Mouse (Mus musculus): ENCODE data around the gene 2810459M11Rik. TPM values are rescaled to one million over a fixed set of nuclear protein-coding genes. Genes with fewer than 3 reads are reported as not detected.

Gene 2810459M11Rik
- polyA plus RNA-seq (2014; fragmentation: Illumina TruSeq; extraction: RNeasy Lipid Tissue Mini Kit (QIAGEN cat#74804); ENCODE audit: low read depth, low replicate concordance), result 24.4 TPM

GRCm38 (mm10) chr1:86045848-86046805 is at the start of gene 2810459M11Rik:
Gene 2810459M11Rik (plus strand): TSS chr1:86045863.

DNA sequence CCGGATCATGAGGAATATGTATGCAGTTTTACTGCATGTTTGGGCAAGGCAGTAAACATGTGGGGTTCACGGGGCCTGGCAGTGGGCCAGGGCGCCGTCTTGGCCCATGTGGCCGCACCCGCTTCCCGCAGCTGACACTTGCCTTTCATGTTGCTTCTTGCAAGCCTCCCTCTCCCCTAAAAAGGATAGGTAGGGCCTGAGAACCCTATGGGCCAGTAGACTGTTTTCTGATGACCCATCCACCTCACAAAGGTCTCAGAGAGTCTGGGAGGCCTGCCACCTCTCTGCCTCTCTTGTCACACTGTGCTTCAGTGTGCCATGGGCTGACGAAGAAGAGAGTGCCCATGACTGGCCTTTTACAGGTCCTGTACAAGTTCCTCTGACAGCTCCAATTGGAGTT is 29.1 kb upstream of the 2810459M11Rik start, which contains the start of gene Spata3:
Spata3 (plus strand) TSS at position 301 of the 400 bp plus-strand sequence.

GRCm38 (mm10) chr1:86064271-86064991 is 18.8 kb downstream of the 2810459M11Rik start, which contains the start of gene Psmd1:
Gene Psmd1 (plus strand): TSS chr1:86064387.

Other genes starting within 250 kb of the 2810459M11Rik start
- gene Itm2c, start 151.6 kb upstream of the 2810459M11Rik start, polyA plus RNA-seq (2014; fragmentation: Illumina TruSeq; extraction: RNeasy Lipid Tissue Mini Kit (QIAGEN cat#74804); ENCODE audit: low read depth, low replicate concordance), result 2.4 TPM
- gene 4933407L21Rik, start 117.4 kb upstream of the 2810459M11Rik start, polyA plus RNA-seq (2014; fragmentation: Illumina TruSeq; extraction: RNeasy Lipid Tissue Mini Kit (QIAGEN cat#74804); ENCODE audit: low read depth, low replicate concordance), result not detected
- gene Gpr55, start 84.9 kb upstream of the 2810459M11Rik start, polyA plus RNA-seq (2014; fragmentation: Illumina TruSeq; extraction: RNeasy Lipid Tissue Mini Kit (QIAGEN cat#74804); ENCODE audit: low read depth, low replicate concordance), result 1.3 TPM
- gene Spata3, start 29.0 kb upstream of the 2810459M11Rik start, polyA plus RNA-seq (2014; fragmentation: Illumina TruSeq; extraction: RNeasy Lipid Tissue Mini Kit (QIAGEN cat#74804); ENCODE audit: low read depth, low replicate concordance), result not detected
- 116 TPM for gene Psmd1, start 18.5 kb downstream of the 2810459M11Rik start, polyA plus RNA-seq (2014; fragmentation: Illumina TruSeq; extraction: RNeasy Lipid Tissue Mini Kit (QIAGEN cat#74804); ENCODE audit: low read depth, low replicate concordance)
- gene Htr2b, start 66.1 kb downstream of the 2810459M11Rik start, polyA plus RNA-seq (2014; fragmentation: Illumina TruSeq; extraction: RNeasy Lipid Tissue Mini Kit (QIAGEN cat#74804); ENCODE audit: low read depth, low replicate concordance), result 3.8 TPM
- not detected for gene Gm21972, start 87.8 kb downstream of the 2810459M11Rik start, polyA plus RNA-seq (2014; fragmentation: Illumina TruSeq; extraction: RNeasy Lipid Tissue Mini Kit (QIAGEN cat#74804); ENCODE audit: low read depth, low replicate concordance)
- gene Armc9, start 108.9 kb downstream of the 2810459M11Rik start, polyA plus RNA-seq (2014; fragmentation: Illumina TruSeq; extraction: RNeasy Lipid Tissue Mini Kit (QIAGEN cat#74804); ENCODE audit: low read depth, low replicate concordance), result 7.4 TPM